Mouse (Mus musculus): ENCODE measurements around the gene Fkbp5.

Gene Fkbp5

GRCm38 (mm10) chr17:28472696-28473095 lies 44.6 kb downstream of the Fkbp5 start:
- DNase-seq (ENCODE audit: low read depth, low spot score), result no peak
- no peaks in the 10 kb centered on the region for H3K36me3 ChIP-seq (ENCODE audit: control insufficient read depth, insufficient read depth, low read length, poor library complexity, severe bottlenecking)
- H3K27me3 ChIP-seq (ENCODE audit: control insufficient read depth, insufficient read depth, low read length, poor library complexity, severe bottlenecking), result no peaks in the 10 kb centered on the region

- H3K36me3 ChIP-seq (ENCODE audit: control insufficient read depth, insufficient read depth, low read length, poor library complexity, severe bottlenecking), result no peaks in the 10 kb centered on the region
- DNase-seq (ENCODE audit: low read depth, low spot score), result no peak
- no peaks in the 10 kb centered on the region for H3K27me3 ChIP-seq (ENCODE audit: control insufficient read depth, insufficient read depth, low read length, poor library complexity, severe bottlenecking)
Observed at GRCm38 (mm10) chr17:28470876-28471275, 46.5 kb downstream of the Fkbp5 start.

GRCm38 (mm10) chr17:28467749-28468148 lies 49.6 kb downstream of the Fkbp5 start:
- Histone ChIP-seq H3K36me3 (ENCODE audit: control insufficient read depth, insufficient read depth, low read length, poor library complexity, severe bottlenecking) (no peaks in the 10 kb centered on the region), H3K27me3 (ENCODE audit: control insufficient read depth, insufficient read depth, low read length, poor library complexity, severe bottlenecking) (no peaks in the 10 kb centered on the region)
- DNase-seq (ENCODE audit: low read depth, low spot score), result peak; percentile 33

GRCm38 (mm10) chr17:28465968-28466367 lies 51.4 kb downstream of the Fkbp5 start:
- Histone ChIP-seq H3K27me3 (ENCODE audit: control insufficient read depth, insufficient read depth, low read length, poor library complexity, severe bottlenecking) (no peaks in the 10 kb centered on the region), H3K36me3 (ENCODE audit: control insufficient read depth, insufficient read depth, low read length, poor library complexity, severe bottlenecking) (no peaks in the 10 kb centered on the region)
- no peak for DNase-seq (ENCODE audit: low read depth, low spot score)

- H3K27me3 ChIP-seq (ENCODE audit: control insufficient read depth, insufficient read depth, low read length, poor library complexity, severe bottlenecking), result no peaks in the 10 kb centered on the region
- H3K36me3 ChIP-seq (ENCODE audit: control insufficient read depth, insufficient read depth, low read length, poor library complexity, severe bottlenecking), result no peaks in the 10 kb centered on the region
- no peak for DNase-seq (ENCODE audit: low read depth, low spot score)
Observed at GRCm38 (mm10) chr17:28463701-28464443, 53.5 kb downstream of the Fkbp5 start.

GRCm38 (mm10) chr17:28460388-28460787 lies 56.9 kb downstream of the Fkbp5 start:
- no peak for DNase-seq (ENCODE audit: low read depth, low spot score)
- no peaks in the 10 kb centered on the region for H3K27me3 ChIP-seq (ENCODE audit: control insufficient read depth, insufficient read depth, low read length, poor library complexity, severe bottlenecking)
- H3K36me3 ChIP-seq (ENCODE audit: control insufficient read depth, insufficient read depth, low read length, poor library complexity, severe bottlenecking), result no peaks in the 10 kb centered on the region

- DNase-seq (ENCODE audit: low read depth, low spot score), result peak; percentile 66
- H3K27me3 ChIP-seq (ENCODE audit: control insufficient read depth, insufficient read depth, low read length, poor library complexity, severe bottlenecking), result no peaks in the 10 kb centered on the region
- no peaks in the 10 kb centered on the region for H3K36me3 ChIP-seq (ENCODE audit: control insufficient read depth, insufficient read depth, low read length, poor library complexity, severe bottlenecking)
Observed at GRCm38 (mm10) chr17:28455098-28455497, 62.2 kb downstream of the Fkbp5 start.

GRCm38 (mm10) chr17:28452889-28453288 lies 64.4 kb downstream of the Fkbp5 start:
- H3K36me3 ChIP-seq (ENCODE audit: control insufficient read depth, insufficient read depth, low read length, poor library complexity, severe bottlenecking), result no peaks in the 10 kb centered on the region
- DNase-seq (ENCODE audit: low read depth, low spot score), result no peak
- no peaks in the 10 kb centered on the region for H3K27me3 ChIP-seq (ENCODE audit: control insufficient read depth, insufficient read depth, low read length, poor library complexity, severe bottlenecking)

GRCm38 (mm10) chr17:28451914-28452313 lies 65.4 kb downstream of the Fkbp5 start:
- no peak for DNase-seq (ENCODE audit: low read depth, low spot score)
- Histone ChIP-seq H3K27me3 (ENCODE audit: control insufficient read depth, insufficient read depth, low read length, poor library complexity, severe bottlenecking) (no peaks in the 10 kb centered on the region), H3K36me3 (ENCODE audit: control insufficient read depth, insufficient read depth, low read length, poor library complexity, severe bottlenecking) (no peaks in the 10 kb centered on the region)

GRCm38 (mm10) chr17:28451487-28451886 lies 65.8 kb downstream of the Fkbp5 start:
- DNase-seq (ENCODE audit: low read depth, low spot score), result no peak
- H3K27me3 ChIP-seq (ENCODE audit: control insufficient read depth, insufficient read depth, low read length, poor library complexity, severe bottlenecking), result no peaks in the 10 kb centered on the region
- H3K36me3 ChIP-seq (ENCODE audit: control insufficient read depth, insufficient read depth, low read length, poor library complexity, severe bottlenecking), result no peaks in the 10 kb centered on the region

- Histone ChIP-seq H3K27me3 (ENCODE audit: control insufficient read depth, insufficient read depth, low read length, poor library complexity, severe bottlenecking) (no peaks in the 10 kb centered on the region), H3K36me3 (ENCODE audit: control insufficient read depth, insufficient read depth, low read length, poor library complexity, severe bottlenecking) (no peaks in the 10 kb centered on the region)
- DNase-seq (ENCODE audit: low read depth, low spot score), result no peak
Observed at GRCm38 (mm10) chr17:28448225-28448624, 69.1 kb downstream of the Fkbp5 start.

- no peaks in the 10 kb centered on the region for H3K27me3 ChIP-seq (ENCODE audit: control insufficient read depth, insufficient read depth, low read length, poor library complexity, severe bottlenecking)
- no peak for DNase-seq (ENCODE audit: low read depth, low spot score)
Observed at GRCm38 (mm10) chr17:28447789-28448188, 69.5 kb downstream of the Fkbp5 start.

GRCm38 (mm10) chr17:28446820-28447168 lies 70.5 kb downstream of the Fkbp5 start:
- Histone ChIP-seq H3K36me3 (ENCODE audit: control insufficient read depth, insufficient read depth, low read length, poor library complexity, severe bottlenecking) (no peaks in the 10 kb centered on the region), H3K27me3 (ENCODE audit: control insufficient read depth, insufficient read depth, low read length, poor library complexity, severe bottlenecking) (no peaks in the 10 kb centered on the region)
- no peak for DNase-seq (ENCODE audit: low read depth, low spot score)

More at GRCm38 (mm10) chr17:28447789-28448188, 69.5 kb downstream of the Fkbp5 start:
- no peaks in the 10 kb centered on the region for H3K36me3 ChIP-seq (ENCODE audit: control insufficient read depth, insufficient read depth, low read length, poor library complexity, severe bottlenecking)

GRCm38 (mm10) chr17:28445886-28446819 lies 71.2 kb downstream of the Fkbp5 start:
- no peaks in the 10 kb centered on the region for H3K27me3 ChIP-seq (ENCODE audit: control insufficient read depth, insufficient read depth, low read length, poor library complexity, severe bottlenecking)
- no peaks in the 10 kb centered on the region for H3K36me3 ChIP-seq (ENCODE audit: control insufficient read depth, insufficient read depth, low read length, poor library complexity, severe bottlenecking)

GRCm38 (mm10) chr17:28442661-28443060 lies 74.7 kb downstream of the Fkbp5 start:
- DNase-seq (ENCODE audit: low read depth, low spot score), result peak; percentile 35
- H3K36me3 ChIP-seq (ENCODE audit: control insufficient read depth, insufficient read depth, low read length, poor library complexity, severe bottlenecking), result no peaks in the 10 kb centered on the region
- H3K27me3 ChIP-seq (ENCODE audit: control insufficient read depth, insufficient read depth, low read length, poor library complexity, severe bottlenecking), result no peaks in the 10 kb centered on the region

More at GRCm38 (mm10) chr17:28445886-28446819, 71.2 kb downstream of the Fkbp5 start:
- no peak for DNase-seq (ENCODE audit: low read depth, low spot score)
